Mouse (Mus musculus): ENCODE measurements around the gene Ehbp1.

GRCm38 (mm10) chr11:22017444-22017843 lies 324.6 kb downstream of the Ehbp1 start:
- TF ChIP-seq GATA1 (IDR thresholded peaks at IDR 0.05; ENCODE audit: low read length) (no peak), TAL1 (IDR thresholded peaks at IDR 0.05; ENCODE audit: low read length) (no peak)

Measured in erythroblast, embryonic 14.5 days (primary cell).